Mouse (Mus musculus): Measurements from ENCODE around the gene Fahd2a.

Fahd2a gene

DNA sequence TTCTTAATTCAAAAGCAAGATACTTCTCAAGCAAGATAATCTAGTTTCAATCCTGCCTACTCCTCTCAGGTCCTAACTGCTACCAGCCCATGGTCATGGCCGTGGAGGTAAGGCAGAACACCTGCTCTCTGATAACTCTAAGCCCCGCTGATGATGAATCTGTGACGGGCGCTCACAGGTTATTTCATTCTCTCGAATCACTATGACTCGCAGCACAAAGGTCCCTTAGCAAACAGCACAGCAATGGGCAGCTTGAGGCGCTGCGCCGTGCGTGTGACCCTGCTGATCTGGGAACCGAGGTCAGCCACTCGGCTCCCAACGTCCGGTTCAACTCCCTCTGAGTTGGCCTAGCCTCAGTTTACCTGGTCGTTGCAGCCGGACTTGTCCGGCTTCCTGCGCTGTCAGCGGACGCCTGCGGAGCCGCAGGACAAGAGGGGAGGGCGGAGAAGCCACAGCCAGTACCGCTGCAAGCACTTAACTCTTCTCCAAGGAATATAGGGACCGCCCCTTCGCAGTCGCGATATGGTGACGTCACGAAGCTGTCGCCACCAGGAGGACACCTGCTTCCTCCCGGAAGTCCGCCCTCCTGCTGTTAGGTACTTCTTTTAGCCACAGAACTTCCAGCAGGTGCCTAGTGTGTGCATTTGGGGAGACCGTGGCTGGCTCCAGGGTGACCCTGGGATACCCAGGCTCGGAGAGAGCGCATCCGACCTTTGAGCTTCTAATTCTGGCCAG lies at the start of gene Fahd2a:
Fahd2a (minus strand) TSS at position 511 of the 735 bp plus-strand sequence.
- peak; percentile 93 for DNase-seq

DNA sequence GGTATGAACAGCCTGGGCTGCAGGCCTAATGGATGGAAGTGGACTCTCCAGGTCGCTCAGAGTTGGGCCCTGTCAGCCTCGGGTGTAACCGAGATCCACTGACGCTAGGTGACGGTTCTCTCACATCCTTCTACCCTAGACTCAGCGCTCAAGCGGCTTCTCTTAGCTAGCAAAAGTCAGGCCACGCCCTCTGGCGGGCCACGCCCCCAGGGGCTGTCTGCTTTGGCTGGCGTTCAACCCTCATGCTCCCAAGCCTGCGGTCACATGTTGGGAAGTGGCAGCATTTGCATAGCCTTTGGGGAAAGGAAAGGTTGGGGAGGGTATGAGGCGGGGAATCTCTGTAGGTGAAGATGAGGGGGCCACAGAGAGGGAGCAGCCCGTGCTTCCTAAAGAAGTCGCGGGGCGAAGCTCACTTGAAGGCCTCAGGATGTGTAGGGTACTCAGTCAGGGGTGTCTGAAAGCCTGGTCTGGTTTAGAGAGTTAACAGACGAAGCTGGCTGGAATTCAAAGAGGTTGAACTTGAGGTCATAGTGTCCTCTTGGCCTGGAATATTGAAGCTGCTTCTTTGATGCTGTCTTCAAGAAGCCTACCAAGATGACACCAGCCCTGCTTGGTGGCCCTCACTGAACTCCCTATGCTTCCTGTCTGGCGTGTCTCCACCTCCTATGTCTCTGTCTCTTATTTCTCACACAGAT lies 40.3 kb upstream of the Fahd2a start:
- peak; percentile 84 for DNase-seq

DNA sequence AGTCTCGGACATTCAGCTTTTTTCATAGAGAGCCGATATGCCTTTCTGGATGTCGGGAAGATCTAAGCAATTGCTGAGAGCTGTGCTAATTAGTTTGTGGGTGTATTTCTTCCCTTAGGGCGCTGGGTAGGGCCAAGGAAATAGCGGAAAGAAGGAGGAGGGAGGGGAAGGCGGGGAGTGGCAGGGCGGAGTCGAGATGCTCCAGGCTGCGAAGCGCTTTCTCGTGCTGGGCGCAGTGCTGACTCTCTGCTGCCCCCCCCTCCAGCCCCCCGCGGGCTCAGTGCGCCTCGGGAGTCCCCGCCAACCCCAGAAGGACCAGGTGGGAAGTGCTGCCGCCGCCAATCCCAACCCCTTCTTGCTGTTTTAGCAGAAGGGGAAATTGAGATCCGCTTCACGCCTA lies 38.6 kb upstream of the Fahd2a start:
- peak; percentile 43 for DNase-seq

DNA sequence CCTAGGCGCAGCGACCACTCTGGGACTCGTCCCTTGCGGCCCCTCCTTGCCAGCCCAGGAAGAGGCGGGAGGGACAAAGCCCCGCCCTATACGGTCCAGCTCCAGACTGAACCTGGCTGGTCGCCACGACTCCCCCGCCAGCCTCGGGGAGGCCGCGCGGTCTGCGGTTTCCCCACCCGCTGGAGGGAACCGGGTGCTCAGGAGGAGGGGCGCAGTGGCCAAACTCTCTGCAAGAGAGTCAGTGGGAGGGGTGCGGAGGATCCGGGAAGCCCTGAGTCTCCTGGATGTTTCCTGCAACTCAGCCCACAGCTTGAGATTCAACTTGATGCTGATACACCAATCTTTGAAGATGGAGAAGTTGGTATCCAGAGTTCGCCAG lies 38.2 kb upstream of the Fahd2a start:
- peak; percentile 77 for DNase-seq

DNA sequence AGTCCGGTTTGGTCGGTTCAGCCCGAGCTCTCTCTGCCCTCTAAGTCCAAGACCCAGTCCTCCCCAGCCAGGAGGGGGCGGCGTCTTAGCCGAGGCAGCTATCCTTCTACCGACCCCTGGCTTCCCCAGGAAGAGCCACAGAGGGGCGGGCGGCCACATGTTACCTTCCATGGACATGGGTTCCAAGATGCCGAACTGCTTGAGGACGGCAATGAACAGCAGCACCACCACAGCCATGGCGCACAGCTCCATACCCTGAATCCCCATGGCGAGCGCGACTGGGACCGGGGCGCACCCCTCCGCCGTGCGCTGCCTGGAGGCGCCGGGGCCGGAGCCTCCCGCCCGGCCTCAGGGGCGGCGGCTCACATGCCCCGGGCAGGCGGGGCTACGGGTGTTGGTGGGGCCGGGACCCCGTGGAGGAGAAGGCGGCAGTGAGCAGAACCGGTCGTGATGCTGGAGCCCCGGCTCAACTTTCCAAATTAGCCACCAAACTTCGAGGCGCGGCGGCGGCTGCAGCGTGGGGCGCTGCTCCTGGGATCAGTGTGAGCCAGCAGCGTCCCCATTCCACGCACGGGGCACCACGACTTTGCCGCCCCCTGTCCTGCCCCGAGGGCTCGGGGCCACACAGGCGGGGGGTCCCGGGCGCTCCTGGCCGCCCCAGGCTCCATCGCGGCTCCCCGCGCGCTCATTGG lies 37.6 kb upstream of the Fahd2a start:
- DNase-seq: peak; percentile 11

DNA sequence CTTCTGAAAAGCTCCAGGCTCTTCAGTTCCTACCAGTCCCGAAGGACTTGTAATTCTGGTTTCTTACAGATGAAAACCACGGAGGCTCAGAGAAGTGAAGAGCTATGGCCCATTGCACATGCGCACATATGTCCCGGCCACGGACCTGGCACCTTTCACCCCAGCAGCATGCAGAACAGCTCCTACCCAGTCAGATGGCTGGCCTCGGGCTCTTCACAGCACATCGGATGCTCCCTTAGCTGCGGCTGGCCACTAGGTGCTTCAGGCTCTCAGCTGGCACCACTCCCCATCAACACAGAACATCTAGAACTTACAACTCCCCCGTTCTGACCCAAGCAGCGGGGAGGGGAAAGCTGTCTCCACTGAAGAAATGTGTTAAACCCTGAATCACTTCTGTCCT lies 35.4 kb upstream of the Fahd2a start:
- DNase-seq: no peak

DNA sequence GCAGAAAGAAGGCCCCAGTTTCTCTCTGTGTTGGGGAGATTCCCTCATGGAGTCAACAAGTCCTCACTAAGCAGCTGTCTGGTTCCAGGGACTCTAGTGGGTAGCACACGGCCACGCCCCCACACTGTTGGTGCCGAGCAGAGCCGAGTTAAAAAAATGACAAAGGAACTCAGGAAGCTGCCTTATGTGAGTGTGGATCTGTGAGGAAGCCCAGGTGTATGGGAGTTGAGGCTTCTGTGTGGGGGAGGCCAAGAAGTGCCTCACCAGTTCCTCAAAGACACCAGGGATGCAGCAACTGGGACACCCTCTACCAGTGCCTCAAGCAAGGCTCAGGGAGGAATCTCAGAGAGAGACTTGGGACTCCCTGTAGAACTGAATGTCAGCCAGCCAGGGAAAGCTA lies 34.8 kb upstream of the Fahd2a start:
- DNase-seq: no peak

DNA sequence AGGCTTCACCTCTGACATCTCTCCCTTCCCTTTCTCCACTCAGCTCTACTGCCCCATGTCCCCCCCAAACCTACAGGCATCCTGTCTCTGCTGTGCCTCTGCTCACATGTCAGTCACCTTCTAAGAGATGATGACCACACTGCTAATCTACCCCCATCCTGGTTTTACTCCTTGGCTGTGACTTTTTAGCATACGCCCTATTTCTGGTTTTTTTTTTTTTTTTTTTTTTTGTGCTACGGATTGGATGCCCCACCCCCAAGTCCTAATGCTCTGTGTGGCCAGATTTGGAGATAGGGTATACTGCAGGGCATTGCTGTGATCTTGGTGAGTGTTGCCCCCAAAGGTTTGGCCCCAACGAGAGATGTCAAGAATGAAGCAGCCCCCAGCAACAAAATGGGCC lies 27.9 kb upstream of the Fahd2a start:
- DNase-seq: no peak

DNA sequence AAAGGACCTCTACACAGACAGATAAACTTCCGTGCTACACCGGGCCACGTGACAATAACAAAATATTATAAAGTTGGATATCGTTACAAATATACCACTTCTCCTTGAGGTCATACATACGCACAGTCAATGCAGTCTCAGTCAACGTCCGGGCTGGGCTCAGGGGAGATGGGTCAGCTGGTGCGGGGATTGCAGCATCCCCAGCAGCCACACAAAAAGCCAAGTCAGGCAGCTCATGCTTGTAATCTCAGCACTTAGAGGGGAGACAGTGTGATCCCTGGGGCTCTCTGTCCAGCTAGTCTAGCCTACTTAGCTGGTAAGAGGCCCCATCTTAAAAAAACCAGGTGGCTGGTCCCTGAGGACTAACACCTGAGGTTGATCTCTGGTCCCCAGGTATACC lies 26.9 kb upstream of the Fahd2a start:
- DNase-seq: no peak

DNA sequence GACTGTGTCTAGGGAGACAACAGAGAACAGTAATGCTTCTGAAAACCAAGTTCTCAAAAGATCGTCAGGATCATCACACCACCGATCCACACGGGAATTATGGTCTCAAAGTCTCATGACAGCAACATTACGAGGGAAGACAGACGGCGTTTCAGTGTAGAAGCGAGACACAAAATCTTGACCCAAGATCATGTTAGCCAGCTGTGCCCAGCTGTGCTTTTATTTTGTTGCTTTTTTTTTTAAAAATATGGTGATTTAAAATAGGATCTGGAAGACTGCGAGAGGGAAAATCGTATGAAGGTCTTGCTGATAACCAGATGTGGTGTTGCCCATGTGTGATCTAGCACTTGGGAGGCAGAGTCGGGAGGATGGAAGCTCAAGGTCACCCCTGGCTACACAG lies 26.3 kb upstream of the Fahd2a start:
- peak; percentile 45 for DNase-seq

DNA sequence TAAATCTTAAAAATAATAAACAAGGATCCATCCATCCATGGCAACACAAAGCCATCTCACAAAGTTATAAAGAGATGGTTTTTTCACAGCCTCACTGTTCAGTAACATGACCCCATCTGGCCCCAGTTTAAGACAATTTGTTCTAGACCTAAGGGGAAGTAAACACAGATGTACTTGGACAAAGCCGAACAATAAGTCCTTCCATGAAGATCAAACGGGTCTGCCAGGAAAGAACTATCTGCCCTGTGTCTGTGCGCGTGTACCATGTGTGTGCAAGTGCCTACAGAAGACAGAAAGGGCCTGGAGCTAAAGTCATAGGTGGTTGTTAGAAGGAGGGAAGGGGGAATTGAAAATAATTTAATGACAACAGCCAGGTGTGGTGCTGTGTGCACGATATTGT lies 25.8 kb upstream of the Fahd2a start:
- peak; percentile 20 for DNase-seq

DNA sequence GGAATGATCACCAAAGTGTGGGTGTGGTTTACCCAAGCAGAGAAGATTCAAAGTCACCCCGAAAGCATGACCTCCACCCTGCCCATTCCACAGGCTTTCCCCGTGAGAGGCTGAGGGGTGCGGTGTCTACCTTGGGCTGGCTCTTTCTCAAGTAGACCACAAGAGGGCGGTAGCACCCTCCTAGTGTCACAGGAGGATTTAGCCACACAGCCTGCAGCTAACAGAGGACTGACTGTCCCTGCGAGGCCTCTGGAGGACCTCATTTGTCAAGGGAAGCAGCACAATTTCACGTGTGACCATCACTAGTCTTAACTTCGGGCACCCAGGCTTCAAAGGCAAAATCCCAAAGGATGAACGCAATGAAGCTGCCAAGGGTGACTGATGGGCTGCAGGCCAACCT lies 17.9 kb upstream of the Fahd2a start:
- DNase-seq: peak; percentile 72

DNA sequence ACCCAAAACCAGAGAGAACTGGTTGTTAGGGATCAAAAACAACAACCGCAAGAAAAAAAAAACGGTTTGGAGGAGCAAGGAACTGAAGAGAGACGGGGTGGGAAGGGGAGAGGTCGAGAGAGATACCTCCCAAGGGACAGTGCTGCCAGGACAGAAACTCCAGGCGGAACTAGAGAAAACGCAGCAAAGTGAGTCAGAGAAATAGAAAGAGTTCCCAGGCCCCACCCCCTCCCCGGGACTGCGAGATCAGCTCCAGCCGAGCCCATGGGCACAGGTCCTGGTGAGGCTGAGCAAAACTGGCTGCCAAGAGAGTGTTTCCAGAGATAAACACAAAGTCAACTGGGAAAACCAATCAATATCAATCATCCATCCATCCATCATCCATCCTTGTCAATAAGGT lies 17.0 kb upstream of the Fahd2a start:
- DNase-seq: no peak

DNA sequence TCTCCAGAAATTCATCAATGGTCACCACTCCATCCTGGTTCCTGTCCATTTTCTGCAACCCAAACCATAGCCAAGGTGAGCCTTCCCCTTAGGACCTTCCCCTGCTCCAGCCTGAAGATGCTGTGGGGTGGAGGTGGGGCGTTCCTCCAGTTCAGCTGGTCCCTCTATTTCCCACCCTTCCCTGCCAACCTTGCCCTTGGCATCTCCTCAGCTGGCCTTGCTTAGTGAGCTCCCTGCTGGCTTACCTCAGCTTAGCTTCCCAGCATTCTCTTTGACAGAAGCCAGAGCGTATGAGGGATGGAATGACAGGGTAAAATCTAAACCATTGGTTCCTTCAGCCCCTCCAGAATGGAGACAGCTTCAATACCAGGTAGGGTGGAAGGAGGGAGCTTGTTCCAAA lies 15.0 kb upstream of the Fahd2a start:
- no peak for DNase-seq

DNA sequence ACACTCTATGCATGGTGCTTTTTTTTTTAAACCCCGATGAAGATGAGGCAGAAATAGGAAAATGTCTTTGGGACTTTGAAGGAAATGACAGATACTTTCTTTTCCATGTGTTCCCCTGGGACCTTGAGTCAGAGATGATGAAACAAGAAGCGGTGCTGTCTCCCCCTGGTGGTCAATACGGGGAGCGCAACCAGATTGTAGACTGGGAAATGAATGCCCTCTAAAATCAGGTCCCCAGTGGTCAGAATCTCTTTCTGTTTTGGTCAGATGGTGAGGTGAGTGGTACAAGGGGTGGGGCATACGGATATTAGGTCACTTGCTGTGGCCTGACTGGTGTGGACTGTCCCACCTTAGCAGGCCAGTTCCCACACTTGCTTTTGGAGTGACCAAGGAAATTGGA lies 9.4 kb upstream of the Fahd2a start:
- peak; percentile 88 for DNase-seq

DNA sequence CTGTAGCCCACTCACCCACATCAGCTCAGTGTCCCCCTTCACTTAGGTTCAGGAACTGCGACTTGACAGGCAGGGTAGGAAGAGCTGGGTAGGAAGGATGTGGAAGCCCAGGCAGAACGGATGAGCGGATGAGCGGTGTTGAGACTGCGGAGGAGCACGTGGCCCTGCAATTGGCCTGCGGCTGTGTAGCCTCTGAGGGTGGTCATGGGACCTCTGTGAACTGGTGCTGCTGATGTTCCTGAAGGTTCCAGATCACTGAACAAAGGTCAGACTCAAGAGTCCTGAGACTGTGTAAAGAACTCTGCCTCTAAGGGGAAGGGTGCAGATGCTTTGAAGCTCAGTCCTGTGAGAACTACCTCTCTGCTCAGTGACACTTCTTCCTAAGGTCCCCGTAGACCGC lies 8.8 kb upstream of the Fahd2a start:
- no peak for DNase-seq

DNA sequence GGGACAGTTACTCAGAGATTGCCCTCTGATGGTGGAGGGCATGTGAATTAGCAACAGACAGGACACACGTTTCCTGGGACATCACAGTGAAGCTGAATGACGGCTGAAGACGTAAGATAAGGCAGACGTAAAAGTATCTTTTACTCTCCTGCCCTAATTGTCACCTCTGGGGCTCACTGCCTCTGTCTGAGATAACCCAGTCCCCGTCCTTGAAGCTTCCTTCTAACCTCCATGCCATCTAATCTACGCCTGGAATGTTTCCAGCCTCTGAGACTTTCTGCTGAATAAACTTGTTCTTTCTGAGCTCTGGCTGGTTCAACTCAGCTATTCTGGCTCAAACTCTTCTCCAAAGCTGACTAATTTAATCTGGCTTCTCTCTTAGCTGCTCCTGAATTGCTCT lies 7.4 kb upstream of the Fahd2a start:
- DNase-seq: no peak

DNA sequence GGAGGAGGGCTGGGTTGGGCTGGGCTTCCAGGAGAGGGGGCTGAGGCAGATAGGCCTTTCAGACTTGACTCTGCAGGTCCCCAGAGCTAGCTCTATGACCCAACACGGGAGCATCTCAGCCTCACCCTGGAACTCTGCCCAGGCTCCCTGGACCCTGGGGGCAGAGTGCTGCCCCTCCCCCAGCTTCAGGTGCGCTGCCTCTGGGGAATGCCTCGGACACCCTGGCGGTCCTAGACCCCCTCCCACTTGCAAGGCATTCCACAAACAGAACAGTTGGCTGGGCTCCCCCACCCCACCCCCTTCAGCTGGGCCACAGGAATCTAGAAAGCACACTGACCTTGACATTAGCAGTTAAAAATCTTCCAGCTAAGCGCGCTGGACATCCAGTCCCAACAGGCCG lies 5.3 kb upstream of the Fahd2a start:
- no peak for DNase-seq

DNA sequence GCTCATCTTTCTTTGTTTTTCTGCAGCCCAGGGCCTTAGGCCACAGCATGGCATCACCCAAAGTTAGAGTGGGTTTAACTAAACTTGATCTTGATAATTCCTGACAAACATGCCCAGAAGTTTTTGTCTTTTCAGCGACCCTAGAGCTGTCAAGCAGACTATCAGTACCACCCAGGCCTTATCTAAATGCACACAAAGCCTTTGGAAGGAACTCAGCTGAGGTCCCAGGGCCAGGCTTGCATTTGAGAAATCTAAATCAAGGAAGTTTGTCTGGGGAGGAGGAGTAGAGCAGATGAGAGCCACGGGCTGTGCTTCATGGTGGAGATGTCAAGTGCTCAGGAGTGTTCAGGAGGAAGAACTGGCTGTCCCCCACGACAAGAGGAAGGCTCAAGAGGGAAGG lies 2.5 kb upstream of the Fahd2a start:
- DNase-seq: no peak

DNA sequence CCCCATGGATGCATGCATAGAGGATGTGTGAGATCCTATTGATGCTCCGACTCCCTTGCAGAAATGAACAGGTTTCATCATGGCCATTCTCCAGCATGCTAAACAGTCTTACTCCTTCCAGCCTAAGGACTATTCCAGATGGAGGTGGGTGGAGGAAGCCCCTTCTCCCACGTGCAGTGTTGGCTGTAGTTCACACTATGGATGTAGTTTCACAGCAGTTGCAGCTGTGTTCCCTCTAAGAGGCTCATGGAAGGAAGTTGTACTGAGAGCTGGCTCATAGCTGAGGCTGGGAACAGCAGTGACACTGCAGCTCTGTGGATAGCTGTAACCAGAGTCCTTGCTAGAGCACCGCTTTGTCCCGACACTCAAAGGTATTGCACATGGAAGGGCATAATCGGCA lies 6.7 kb downstream of the Fahd2a start:
- DNase-seq: no peak

DNA sequence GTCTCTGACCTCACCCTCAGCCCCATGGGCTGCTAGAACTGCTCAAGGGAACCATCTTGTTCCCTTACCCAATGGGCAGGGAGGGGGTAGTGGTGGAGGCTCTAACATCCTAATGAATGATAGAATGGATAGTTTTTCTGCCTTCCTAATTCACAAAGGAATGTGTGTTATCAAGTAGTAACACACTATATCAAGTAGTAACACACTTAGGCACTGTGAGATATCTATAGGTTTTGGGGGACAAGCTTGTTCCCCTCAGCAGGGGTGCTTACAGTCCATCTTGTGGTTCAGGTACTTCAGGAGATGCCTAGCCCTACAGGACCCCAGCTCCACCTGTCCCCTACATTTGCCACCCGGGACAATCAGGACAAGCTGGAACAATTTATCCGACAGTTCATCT lies 8.8 kb downstream of the Fahd2a start:
- DNase-seq: no peak

DNA sequence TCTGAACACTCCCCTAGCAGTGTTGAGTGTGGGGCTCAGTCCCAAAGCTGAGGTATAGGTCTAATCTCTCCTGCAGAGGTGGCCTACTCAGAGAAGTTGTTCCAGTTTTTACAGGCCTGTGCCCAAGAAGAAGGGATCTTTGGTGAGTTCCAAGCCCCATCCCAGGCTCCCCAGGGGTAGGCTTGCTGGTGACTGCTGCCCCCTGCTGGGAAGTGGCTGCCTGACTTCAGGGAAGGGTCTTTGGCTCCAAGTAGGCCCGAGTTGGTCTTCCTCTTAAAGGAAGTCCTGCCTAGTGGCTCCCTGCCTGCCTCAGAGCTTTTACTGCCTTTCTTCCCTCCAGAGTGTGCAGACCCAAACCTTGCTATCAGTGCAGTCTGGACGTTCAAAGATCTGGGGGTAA lies 9.2 kb downstream of the Fahd2a start:
- peak; percentile 12 for DNase-seq

DNA sequence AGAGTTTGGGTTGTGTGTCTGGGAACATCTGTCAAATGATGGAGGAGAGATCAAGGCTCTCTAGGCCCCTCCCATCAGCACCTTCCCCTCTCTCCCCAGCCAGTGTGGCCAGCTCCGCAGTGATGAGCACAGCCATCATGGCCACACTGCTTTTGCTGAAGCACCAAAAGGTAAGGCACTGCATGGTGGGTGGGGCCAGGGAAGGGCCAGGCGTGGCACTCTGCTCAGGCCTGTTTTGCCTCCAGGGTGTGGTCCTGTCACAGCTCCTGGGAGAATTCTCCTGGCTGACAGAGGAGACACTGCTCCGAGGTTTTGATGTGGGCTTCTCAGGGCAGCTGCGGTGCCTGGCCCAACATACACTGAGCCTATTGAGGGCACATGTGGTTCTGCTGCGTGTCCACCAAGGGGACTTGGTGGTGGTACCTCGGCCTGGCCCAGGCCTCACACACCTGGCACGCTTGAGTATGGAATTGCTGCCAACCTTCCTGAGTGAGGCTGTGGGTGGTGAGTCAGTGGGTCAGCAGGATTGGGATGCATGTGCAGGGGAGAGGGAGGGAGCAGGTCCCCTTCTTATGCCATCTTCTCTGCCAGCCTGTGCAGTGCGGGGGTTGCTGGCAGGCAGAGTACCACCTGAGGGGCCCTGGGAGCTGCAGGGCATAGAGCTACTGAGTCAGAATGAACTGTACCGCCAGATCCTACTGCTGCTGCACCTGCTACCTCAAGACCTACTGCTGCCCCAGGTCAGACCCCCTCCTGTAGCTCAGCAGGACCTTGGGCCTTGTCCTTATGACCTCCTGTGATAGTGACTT lies 10.7 kb downstream of the Fahd2a start:
- no peak for DNase-seq
